Mouse (Mus musculus): ENCODE measurements around the gene Zfp978.
"Not testable (repeated sequence)": the region's sequence is repeated elsewhere in the genome, so short reads cannot be mapped to it uniquely, and the experiment has no call there.

- TF ChIP-seq CTCF (IDR thresholded peaks at IDR 0.05; ENCODE audit: control insufficient read depth, insufficient read depth, insufficient replicate concordance, low read depth, low read length); POLR2A (IDR thresholded peaks at IDR 0.05; ENCODE audit: control insufficient read depth, low read depth, low read length): not testable (repeated sequence)
Observed at GRCm38 (mm10) chr4:147361872-147362271, 769 bp downstream of the Zfp978 start.
